Mouse (Mus musculus): Measurements from ENCODE around the gene Pts.

Gene Pts

DNA sequence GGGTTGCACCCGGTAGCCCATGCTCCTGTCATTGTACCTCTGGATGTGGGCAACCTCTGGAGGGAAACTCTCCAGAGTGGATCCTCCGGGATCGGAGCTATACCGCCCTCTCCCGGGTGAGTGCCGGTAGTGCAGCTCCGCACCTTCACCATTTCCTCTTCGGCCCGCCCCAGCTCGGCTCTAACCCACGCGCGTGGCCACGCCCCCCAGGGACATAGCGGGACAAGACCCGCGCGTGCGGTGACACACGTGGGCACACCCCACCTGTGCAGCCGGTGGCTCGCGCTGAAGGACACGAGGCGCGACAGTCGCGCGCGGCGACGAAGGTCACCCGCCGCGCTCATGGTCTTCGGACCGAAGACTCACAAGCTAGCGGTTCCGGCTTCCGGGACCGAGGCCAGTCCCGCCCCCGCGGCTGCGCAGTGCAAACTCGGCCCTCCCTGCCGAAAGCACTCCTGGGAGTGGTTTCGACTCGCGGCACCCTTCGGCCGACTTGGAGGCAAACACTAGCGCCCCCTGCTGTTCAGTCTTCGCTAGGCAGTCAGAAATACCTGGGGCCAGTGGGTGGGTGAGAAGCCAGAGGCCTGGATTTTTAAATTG is at the start of gene Pts:
Gene Pts, minus strand, starts transcription at position 432 of the 600 bp plus-strand sequence.
- in situ Hi-C loops (cut with MboI): loop anchor here (5.0 kb wide), 1 partner anchor 69 kb away; no protein-coding TSS in a partner anchor

DNA sequence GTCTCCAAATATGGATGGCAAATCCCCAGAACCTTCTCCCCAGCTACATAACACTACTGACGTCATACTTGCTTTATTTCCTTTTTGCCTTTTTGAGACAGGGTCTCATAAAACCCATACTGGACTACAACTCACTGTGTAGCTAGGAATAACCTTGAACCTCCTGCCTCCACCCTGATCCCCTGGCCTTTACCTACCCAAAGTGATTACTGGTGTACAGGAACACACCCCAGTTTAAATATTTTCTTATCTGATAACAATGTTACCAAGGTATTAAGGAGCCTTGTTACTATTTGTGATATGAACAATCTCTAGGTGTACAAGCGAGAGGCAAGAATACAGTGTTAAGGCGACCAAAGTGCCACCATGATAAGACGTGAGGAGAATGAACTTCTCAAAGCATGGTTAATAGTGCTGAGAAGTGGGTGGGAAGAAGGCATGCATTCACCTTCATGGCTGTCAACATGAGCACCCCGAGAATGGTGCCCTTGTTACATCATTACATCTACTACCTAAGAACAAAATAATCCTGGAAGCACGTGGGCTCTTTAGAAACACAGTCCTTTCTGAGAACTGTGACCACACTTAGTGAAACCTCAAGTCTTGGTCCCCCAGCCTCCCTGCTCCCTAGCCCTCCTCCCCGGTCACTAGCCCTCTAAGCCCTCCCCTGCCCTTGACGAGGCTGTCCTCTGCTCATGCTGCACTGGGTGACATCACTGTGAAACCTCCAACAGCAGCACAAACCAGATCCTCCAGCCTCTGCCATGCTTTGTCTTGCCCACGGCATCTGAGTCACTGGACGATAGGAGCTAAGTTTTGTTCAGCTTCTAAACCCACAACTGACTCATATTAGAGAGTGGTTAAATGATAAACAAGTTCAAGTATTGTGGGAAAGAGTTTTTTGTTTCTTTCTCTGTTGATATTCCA is 41.3 kb upstream of the Pts start:
- in situ Hi-C loops (cut with MboI): no loop called here

DNA sequence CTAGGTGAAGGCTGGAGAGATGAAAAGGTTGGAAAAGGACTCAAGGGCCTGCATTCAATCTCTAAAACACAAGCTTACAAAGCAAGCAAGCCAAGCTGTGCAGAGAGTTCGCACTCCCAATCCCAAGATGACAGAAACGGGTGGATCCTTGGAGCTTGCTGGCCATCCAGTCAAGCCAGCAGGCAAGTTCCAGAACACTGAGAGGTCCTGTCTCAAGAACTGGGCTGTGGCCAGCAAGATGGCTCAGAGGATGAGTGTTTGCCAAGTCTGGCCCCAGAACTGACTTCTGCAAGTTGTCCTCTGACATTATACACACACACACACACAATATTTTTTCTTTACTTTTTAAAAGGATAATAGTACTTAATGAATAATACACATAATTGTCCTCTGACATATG is 39.4 kb upstream of the Pts start:
- in situ Hi-C loops (cut with MboI): no loop called here

DNA sequence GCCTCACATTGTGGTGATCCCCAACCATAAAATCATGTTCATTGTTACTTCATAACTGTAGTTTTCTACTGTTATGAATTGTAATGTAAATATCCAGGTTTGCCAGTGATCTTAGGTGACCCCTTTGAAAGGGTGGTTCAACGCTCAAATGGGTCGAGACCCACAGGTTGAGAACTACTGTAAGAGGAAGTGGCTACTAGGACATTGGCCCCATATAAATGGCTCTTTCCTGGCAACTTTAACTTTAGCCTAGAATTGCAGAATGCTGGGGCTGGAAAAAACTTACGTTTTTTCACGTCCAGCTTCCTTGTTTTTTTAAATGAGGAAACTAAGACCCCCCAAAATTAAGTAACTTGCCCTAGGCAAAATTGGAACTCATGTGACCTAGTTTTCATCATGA is 38.8 kb upstream of the Pts start:
- in situ Hi-C loops (cut with MboI): no loop called here

DNA sequence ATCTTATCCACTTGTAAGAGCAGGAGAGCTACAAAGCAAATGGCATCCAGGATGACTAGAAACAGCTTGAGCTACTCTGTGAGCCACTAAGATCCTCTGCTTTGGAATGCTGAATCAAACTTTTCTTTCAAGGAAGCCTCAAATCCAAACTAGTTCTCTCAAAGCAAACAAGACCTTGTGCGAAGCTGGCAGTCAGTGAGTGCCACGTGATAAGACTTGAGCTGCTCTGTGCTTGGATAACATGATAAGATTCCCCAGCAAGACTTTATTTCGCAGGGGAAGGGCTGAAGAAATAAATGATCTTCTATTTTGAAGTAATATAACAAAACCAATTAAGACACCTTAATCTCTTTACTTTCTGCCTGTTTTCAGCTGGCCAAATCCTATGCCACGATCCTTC is 37.4 kb upstream of the Pts start:
- in situ Hi-C loops (cut with MboI): no loop called here

DNA sequence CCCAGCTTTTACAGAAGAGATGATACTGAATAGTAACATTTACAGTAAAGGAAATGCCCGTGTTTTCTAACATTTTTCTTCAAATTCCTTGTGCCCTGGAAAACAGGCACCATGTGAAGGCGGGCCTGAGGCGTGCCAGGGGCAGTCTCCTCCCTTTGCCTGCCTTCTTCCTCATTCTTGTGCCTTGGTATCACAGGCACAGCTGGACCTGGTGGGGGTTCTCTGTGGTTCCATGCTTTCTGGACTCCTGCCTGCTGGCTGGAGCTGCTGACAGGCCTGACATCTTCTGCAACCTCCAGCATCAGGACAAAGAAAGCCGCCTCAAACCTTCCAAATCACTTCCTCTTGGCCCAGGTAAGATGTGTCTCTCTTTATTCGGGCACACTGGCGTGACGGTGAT is 36.6 kb upstream of the Pts start:
- in situ Hi-C loops (cut with MboI): no loop called here

DNA sequence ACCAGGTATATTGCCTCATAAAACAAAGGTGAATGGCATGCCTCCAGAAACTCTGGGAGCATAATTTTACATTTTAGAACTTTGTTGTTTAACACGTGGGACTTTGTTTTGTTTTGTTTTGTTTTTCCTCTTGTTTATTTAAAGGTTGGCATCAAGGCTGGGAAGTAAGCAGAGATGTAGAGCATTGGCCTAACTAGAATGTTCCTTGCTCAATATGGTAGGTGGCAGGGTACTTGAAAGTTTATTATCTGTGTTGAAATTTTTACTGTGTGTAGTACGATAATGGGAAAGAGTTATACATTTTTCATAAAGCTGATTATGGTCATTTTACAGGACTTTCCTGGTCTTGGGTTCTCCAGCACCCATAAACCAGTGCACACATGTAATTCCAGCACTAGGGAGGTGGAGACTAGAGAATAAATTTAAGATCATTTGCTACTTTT is 33.4 kb upstream of the Pts start:
- in situ Hi-C loops (cut with MboI): no loop called here

DNA sequence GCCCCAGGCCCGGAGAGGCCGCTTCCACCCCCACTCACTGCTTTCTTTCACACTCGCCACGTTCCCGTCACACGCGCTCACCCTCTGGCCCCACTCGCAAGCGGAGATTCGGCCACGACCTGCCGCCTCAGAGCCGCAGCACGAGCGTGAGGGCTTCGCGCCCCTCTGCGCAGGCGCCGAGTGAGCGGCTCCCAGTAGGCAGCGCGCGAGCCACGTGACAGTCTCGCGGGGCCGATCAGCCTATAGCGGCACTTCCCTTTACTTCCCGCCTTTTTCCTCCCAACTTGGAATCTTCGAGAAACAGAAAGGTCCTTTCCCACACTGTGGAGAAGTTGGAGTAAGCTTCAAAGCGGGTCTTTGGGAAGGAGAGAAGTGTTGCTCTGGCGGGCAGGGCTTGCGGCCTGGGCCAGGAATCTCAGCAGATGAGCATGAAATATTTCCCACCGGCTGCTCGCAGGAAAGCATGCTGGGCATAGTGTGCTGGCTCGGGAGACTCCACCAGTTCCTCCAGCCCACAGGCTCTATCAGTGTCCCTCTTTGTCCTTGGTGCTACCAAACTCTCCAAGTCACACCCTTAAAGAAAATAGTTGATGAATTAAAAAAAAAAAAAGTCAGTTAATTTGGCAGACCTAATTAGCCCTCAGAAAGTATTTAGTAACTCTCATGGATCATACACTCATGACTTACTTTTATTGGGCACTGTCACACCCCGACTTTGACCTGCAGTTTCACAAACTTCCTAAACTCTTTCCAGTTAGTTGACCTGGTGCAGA is 32.8 kb upstream of the Pts start, which contains the start of gene Tex12:
Gene Tex12, minus strand, starts transcription at position 181 of the 773 bp plus-strand sequence.
- in situ Hi-C loops (cut with MboI): no loop called here

DNA sequence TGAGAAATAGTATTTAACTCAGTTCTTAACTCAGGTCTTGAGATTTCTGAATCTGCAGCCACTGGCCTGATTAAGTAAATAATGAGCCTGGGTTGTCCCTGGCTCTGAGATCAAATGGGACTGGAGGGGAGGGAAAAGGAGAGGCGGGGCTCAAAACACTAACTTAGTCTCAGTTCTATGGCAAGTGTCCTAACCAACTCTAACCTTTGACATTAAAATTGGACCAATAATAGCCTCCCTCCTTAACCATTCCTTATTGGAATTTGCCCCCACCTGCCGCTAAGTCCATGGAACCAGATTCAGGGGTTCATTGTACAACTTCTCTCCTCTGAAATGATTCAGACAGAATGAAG is 26.5 kb upstream of the Pts start, which contains the start of gene Bco2:
Gene Bco2, minus strand, starts transcription at position 88 of the 353 bp plus-strand sequence.
- in situ Hi-C loops (cut with MboI): no loop called here

DNA sequence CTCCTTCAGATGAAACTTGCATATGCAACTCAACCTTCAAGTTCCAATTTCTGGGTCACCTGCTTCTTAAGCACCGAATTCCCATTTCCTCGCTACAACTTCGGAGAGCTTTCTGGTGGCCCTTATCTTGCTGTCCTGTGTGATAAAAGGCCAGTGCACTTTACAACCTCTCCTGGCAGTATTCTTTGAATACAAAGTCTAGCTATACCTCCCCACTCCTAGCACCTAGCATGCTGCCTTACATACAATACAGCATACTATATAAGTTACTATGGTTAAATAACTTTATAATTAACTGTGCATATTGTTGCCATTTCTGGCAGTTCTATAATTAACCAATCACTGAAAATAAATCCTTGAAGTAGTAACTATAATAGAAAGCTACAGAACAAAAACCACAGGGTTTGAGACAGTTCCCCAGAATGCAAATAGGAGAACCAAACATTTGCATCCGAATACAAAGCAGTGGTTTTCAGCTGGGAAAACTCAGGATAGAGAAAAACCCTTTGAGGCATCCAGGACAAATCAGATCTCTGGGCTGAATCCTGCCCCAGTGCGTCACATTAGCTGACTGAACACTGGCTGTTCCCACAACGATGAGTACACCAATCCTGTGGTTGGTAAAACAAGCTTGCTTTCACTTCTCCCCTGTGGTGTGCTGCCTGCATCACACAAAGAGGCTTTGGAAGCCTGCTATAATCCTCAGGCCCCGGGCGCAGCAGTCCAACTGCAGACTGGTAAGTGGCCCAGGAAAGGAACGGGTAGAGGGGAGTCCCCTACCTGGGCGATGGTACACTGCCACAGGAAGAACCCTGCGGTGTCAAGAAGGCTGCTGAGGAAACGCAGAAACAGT is 25.9 kb upstream of the Pts start, which contains the start of gene Il18:
Gene Il18, plus strand, starts transcription at position 587 of the 853 bp plus-strand sequence.
- in situ Hi-C loops (cut with MboI): no loop called here

DNA sequence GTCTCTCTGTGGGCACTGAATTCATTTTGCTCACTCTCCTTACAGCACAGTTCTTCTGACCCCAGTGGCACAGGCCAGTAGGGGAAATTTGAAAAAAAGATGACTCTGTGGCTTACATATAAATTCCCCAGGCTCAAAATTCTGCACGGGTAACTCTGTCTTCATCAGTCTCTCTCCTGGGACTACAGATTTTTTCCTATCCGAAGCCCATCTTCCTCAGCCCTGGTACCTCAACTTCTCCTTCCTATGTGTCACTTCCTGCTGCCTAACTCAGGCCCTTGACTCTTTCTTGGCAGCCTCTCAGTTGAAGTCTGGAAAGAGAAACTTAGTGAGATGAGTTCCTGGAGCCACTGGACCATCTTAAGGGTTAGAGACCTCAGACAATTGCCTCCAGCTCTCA is 25.0 kb upstream of the Pts start:
- in situ Hi-C loops (cut with MboI): no loop called here

DNA sequence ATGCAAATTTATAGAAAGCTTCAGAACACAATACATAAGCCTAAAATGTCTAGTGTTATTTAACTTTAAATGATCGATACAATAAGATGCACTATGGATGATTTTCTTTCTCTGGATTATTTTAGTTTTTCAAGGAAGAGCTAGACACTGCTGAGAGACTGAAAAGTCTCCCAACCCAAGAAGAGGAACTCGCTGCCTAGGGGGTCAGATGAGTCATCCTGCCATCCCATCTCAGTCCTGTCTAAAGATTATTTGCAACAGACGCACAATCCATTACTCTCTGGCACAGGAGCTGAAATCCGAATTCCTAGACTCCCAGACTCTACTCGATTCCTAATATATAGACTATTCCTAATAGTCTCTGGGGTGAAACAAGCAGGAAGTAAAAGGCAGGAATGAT is 23.7 kb upstream of the Pts start:
- in situ Hi-C loops (cut with MboI): no loop called here

DNA sequence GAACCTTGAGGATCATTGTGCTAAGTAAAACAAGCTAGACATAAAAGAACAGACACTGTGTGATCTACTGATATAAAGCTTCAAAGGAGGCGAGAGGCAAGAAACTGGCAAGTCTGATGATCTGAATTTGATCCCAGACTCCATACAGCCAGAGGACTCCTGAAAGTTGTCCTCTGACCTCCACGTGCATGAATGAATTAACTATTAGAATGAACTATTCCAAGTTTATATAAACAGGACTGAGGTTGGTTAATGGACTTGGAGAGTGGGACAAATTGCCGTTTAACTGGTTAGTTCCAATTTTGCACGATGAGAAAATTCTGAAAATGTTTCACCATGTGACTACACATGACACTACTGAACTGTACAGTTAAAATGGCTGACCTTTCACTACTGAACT is 20.4 kb upstream of the Pts start:
- in situ Hi-C loops (cut with MboI): no loop called here

DNA sequence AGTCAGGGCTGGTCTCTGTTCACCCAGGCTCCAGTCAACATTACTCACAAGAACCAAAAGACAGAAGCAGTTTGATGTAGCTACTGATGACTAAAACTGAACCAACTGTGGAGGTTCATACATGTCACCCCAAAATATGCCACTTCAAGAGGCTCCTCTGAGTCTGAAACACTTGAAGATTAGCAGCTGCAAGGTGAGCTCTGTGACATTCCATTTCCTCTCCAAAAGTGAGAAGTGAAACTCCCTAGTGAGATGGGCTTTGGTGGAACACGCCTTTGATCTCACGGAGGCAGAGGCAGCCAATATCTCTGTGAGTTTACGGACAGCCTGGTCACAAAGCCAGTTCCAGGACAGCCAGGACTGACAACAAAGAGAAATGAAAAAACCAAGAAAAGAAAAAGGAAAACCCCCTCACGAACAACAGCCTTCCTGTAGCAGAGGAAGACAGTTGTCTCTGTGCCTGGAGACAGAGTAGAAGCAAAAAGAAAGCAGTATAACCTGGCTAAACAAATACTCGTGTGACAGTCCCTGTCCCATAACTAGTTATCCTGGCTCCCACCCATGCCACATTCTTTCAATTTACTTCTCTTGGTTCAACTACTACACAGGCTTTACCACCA is 19.4 kb upstream of the Pts start:
- in situ Hi-C loops (cut with MboI): no loop called here

DNA sequence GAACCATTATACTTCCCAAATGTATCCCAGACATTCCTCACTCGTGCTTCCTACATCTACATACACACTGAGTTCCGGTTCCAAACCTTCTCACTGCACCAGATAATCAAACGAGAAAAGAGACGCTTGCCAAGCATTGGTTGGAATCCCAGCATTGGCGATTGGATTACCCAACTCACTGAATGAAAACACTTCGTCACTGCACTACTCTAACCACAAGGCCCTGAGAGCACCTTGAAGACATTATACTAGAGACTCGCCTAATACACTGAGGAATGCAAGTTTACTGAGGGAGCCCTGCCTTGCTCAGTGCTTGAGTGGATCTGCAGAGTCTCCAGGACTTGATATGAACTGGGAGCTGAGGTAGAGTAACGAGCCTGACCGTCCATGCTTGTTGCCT is 13.9 kb upstream of the Pts start:
- in situ Hi-C loops (cut with MboI): no loop called here

DNA sequence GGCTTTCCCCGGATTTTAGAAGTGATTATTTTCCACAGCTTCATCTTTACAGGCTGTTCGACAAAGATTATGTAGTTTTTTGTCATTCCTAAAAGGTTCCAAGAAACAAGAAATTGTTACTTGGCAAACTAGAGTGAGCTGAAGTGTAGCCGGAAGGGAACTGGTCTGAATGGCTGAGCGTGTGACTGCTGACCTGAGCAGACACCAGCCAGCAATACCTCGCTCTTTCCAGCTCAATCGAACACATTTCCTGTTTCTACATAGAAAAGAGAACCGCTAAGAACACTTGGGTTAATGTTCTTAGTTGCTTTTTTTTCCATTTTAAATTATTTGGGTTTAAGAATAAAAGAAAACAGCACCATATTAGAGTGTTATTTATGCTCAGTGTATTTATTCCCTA is 11.6 kb upstream of the Pts start:
- in situ Hi-C loops (cut with MboI): no loop called here

DNA sequence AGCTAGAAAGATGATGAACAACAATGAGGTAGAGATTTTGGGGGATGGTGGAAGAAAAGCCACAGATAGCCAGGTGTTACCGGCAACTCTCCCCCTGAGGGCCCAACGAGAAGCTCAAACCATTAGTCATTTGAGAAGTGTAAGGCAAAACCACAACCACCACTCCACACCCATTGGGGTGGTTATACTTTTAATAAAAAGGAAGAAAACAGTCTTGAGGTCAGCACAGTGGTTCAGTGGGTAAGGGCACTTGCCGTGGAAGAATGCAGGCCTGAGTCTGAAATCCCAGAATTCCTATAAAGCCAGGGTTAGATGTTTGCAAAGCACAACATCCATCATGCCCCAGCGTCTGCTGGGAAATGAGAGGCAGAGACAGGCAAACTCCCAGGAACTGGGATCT is 8.8 kb upstream of the Pts start:
- in situ Hi-C loops (cut with MboI): no loop called here

DNA sequence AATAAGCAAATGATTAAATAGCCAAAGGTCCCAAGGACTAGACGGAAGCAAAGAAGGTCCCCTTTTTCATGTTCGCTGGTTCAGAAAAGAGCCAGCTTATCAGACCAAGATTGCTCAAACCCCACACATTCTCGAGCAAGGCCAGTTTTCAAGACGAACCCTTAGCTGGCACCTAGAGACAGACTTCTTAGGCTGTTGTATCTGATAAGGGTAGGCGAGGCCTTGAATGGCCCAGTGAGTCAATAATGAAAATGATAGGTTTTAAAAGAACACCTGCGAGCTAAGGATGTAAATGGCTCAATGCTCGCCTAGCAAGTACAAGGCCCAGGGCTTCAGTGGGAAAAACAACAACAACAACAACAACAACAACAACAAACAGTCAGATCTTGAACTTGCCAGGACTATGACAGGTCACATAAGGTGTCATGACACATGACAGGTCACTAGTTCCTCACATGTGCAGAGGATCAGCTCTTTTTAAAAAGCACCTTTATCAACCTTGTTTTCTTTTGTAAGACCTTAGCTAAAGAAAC is 8.1 kb upstream of the Pts start:
- in situ Hi-C loops (cut with MboI): no loop called here

DNA sequence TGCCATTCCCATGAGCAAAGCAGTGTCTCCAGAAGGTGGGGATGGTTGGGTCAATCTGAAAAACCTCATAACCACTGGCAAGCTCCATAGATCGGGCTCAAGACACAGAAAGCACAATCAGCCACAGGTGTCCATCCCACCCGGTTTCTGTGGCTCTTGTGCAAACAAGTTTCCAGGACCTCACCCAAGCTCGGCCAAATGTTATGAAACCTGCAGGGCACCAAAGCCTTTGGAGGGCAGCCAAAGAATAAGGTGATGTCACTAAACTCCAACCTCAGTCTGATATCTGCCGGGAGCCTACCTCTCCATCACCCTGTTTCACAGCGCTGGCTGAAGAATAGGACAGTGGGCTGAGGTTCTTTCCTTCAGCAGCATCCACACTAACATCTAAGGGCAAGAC is 7.4 kb upstream of the Pts start:
- in situ Hi-C loops (cut with MboI): no loop called here

DNA sequence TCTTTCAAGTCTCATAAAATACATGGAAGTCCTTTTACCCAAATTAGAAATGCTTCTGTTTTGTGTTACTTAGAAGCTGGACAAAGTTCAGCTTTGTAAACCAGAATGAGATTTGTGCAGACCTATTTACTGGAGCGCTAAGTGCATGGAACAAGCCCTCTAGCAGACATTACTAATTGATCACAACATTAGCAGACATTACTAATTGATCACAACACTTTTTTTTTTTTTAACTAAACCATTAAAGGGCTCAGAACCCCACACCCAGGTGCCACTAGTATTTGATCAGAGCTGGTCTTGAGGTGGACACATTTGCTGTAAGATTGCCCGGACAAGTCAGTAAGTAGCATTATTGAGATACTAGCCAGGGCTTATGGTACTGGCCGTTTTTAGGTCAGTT is 5.3 kb upstream of the Pts start:
- in situ Hi-C loops (cut with MboI): no loop called here

DNA sequence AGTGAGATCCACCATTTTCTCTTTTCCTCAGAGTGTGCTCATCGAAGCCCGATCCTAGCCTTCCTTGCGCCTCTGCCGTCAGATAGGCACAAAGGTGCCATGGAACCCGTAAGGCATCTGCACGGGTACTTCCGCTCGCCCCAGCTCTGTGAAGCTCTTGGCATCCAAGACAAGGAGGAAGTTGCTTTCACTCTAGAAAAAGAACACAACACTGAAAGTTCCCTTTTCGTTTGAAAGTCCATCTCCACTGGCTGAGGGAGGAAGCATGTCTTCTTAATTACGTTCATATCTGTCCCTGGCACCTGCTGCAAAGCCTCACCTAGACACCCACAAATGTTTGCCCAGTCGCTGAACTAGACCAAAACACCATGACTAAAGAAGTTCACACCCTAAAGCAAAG is 4.8 kb upstream of the Pts start:
- in situ Hi-C loops (cut with MboI): no loop called here

All from mature B cell (primary cell).